Comparison of ENCODE assay signal across 8 mouse cellular contexts in genomic region chr11:71033163-71033761, GRCm38 (mm10). TPM values are rescaled to one million over a fixed set of nuclear protein-coding genes. Genes with fewer than 3 reads are reported as not detected.
DNase-seq lines count a peak whose midpoint lies in the region; ATAC-seq and TF ChIP-seq lines count a peak whose summit lies in the region.

Gene 6330403K07Rik (minus strand): TSS chr11:71033513.

- no peak for DNase-seq in gastrocnemius, adult 2 months
- no peak for DNase-seq in gastrocnemius, postnatal 36 days
- peak; percentile 43 for DNase-seq in adrenal gland, postnatal 10 days
- DNase-seq in hindbrain, embryonic 14.5 days (ENCODE audit: low spot score), result peak; percentile 77
- peak; percentile 63 to 88 for DNase-seq in left cerebral cortex, postnatal 25 days (ENCODE audit: low spot score in 2 of 2)

- ATAC-seq in hindbrain, embryonic 14.5 days (ENCODE audit: low FRiP score), result peak; percentile 94
- peak; percentile 98 for ATAC-seq in midbrain, embryonic 13.5 days

- 2% methylated on average over 31 of the region's 31 CpGs for WGBS in hindbrain, embryonic 14.5 days
- whole genome bisulfite sequencing in midbrain, embryonic 13.5 days, result under 1% methylated on average over 29 of the region's 31 CpGs

- TF ChIP-seq POLR2A in embryonic fibroblast, embryonic 13.5 days (IDR thresholded peaks at IDR 0.05; ENCODE audit: low read depth, low read length), result peak; percentile 63
- no peak for TF ChIP-seq POLR2A in testis, adult 2 months (IDR thresholded peaks at IDR 0.05; ENCODE audit: control insufficient read depth, low read depth, low read length)

- H3K9ac ChIP-seq in hindbrain, embryonic 14.5 days, result peak within 1 kb of the TSS; percentile 99
- H3K9ac ChIP-seq in midbrain, embryonic 13.5 days (replicated peaks), result peak within 1 kb of the TSS; percentile 97

- H3K27ac ChIP-seq in gastrocnemius, adult 2 months, result no peak within 1 kb of the TSS
- no peak within 1 kb of the TSS for H3K27ac ChIP-seq in embryonic fibroblast, embryonic 13.5 days (ENCODE audit: insufficient read depth, low read length)
- peak within 1 kb of the TSS; percentile 98 for H3K27ac ChIP-seq in hindbrain, embryonic 14.5 days
- peak within 1 kb of the TSS; percentile 98 for H3K27ac ChIP-seq in midbrain, embryonic 13.5 days
- no peak within 1 kb of the TSS for H3K27ac ChIP-seq in testis, adult 2 months (ENCODE audit: control insufficient read depth, insufficient read depth, low read depth, low read length)

- no peaks in the 10 kb centered on the region for H3K27me3 ChIP-seq in hindbrain, embryonic 14.5 days (ENCODE audit: control insufficient read depth, insufficient read depth, low read length)
- no peaks in the 10 kb centered on the region for H3K27me3 ChIP-seq in midbrain, embryonic 13.5 days
- H3K27me3 ChIP-seq in testis, adult 2 months (ENCODE audit: control insufficient read depth, insufficient read depth, low read length), result no peaks in the 10 kb centered on the region

- no peak for TF ChIP-seq CTCF in gastrocnemius, adult 2 months (IDR thresholded peaks at IDR 0.05)
- no peak for TF ChIP-seq CTCF in embryonic fibroblast, embryonic 13.5 days (IDR thresholded peaks at IDR 0.05; ENCODE audit: borderline replicate concordance, insufficient read depth, low read length)
- no peak for TF ChIP-seq CTCF in testis, adult 2 months (IDR thresholded peaks at IDR 0.05; ENCODE audit: control insufficient read depth, insufficient read depth, insufficient replicate concordance, low read depth, low read length)

- peak within 1 kb of the TSS; percentile 62 for H3K4me3 ChIP-seq in gastrocnemius, adult 2 months
- H3K4me3 ChIP-seq in embryonic fibroblast, embryonic 13.5 days (ENCODE audit: insufficient read depth, low read length), result peak within 1 kb of the TSS; percentile 21
- peak within 1 kb of the TSS; percentile 84 for H3K4me3 ChIP-seq in hindbrain, embryonic 14.5 days (replicated peaks; ENCODE audit: low read length)
- H3K4me3 ChIP-seq in midbrain, embryonic 13.5 days (replicated peaks), result peak within 1 kb of the TSS; percentile 72
- peak within 1 kb of the TSS; percentile 54 for H3K4me3 ChIP-seq in testis, adult 2 months (ENCODE audit: control insufficient read depth, low read depth, low read length)

- H3K4me1 ChIP-seq in embryonic fibroblast, embryonic 13.5 days (ENCODE audit: control insufficient read depth, insufficient read depth, low read length), result no peaks in the 10 kb centered on the region
- peaks cover 17% of the 10 kb centered on the region for H3K4me1 ChIP-seq in hindbrain, embryonic 14.5 days (replicated peaks; ENCODE audit: control insufficient read depth, insufficient read depth, low read length)
- H3K4me1 ChIP-seq in midbrain, embryonic 13.5 days (replicated peaks), result peaks cover 35% of the 10 kb centered on the region
- H3K4me1 ChIP-seq in testis, adult 2 months (ENCODE audit: control insufficient read depth, insufficient read depth, low read length), result peaks cover 7% of the 10 kb centered on the region

- H3K36me3 ChIP-seq in hindbrain, embryonic 14.5 days (replicated peaks; ENCODE audit: control insufficient read depth, insufficient read depth), result peaks cover 1% of the 10 kb centered on the region; the same call in 1 of the 2 replicates
- H3K36me3 ChIP-seq in midbrain, embryonic 13.5 days, result peaks cover under 1% of the 10 kb centered on the region
- no peaks in the 10 kb centered on the region for H3K36me3 ChIP-seq in testis, adult 2 months (ENCODE audit: control insufficient read depth, insufficient read depth, low read length)

- H3K9me3 ChIP-seq in hindbrain, embryonic 14.5 days (ENCODE audit: control insufficient read depth, low read length), result no peaks in the 10 kb centered on the region
- H3K9me3 ChIP-seq in midbrain, embryonic 13.5 days, result no peaks in the 10 kb centered on the region

- intact Hi-C loops in gastrocnemius, adult 2 months (cut with DNase I), result no loop called here
- intact Hi-C loops in gastrocnemius, postnatal 36 days (cut with DNase I), result no loop called here
- intact Hi-C loops in left cerebral cortex, postnatal 25 days (cut with DNase I), result no loop called here

- peak within 1 kb of the TSS; percentile 85 for H3K4me2 ChIP-seq in hindbrain, embryonic 14.5 days (replicated peaks)
- H3K4me2 ChIP-seq in midbrain, embryonic 13.5 days (replicated peaks), result peak within 1 kb of the TSS; percentile 77

RNA-seq across cellular contexts. Expression of gene 6330403K07Rik, which starts in this region (rescaled TPM):
- under 1 TPM in 1 of 2 experiments, not detected in 1; 0.36 TPM for total RNA-seq in gastrocnemius, adult 2 months (2021)
- under 1 TPM in 1 of 2 experiments, not detected in 1; 0.17 TPM for total RNA-seq in gastrocnemius, postnatal 36 days (2021)
- total RNA-seq in adrenal gland, postnatal 10 days (2021), result 10 to 100 TPM in 1 of 2 experiments, 1 to 10 TPM in 1; 9.7 to 19.9 TPM
- polyA plus RNA-seq in embryonic fibroblast, embryonic 13.5 days (2011; ENCODE audit: insufficient read length, low read depth, missing spikeins), result 5.8 and 17.6 TPM in 2 replicates
- polyA plus RNA-seq in hindbrain, embryonic 14.5 days (2014; fragmentation: Nextera tagmentation; extraction: Ambion mirVana), result 298 and 315 TPM in 2 replicates
- total RNA-seq in left cerebral cortex, postnatal 25 days (2021), result 100 to 1,000 TPM; 227 to 230 TPM
- 607 and 620 TPM in 2 replicates for polyA plus RNA-seq in midbrain, embryonic 13.5 days (2015; fragmentation: Nextera tagmentation; extraction: Ambion mirVana)
- polyA plus RNA-seq in testis, adult 2 months (2012; rRNA removed), result 0.24 TPM in 1 of 2 replicates, not detected in the other

Comparison
In these comparisons a context has a peak if more than half of its experiments do, and no peak if none do; other contexts are left out.
1. RNA of gene 6330403K07Rik (total RNA-seq): 227 to 230 TPM in left cerebral cortex, postnatal 25 days; 9.7 to 19.9 TPM in adrenal gland, postnatal 10 days, 0.36 TPM in gastrocnemius, adult 2 months and 0.17 TPM in gastrocnemius, postnatal 36 days; every median in the first group is over 10 times any median in the second.
2. DNase-seq: peak in adrenal gland, postnatal 10 days (single experiment), hindbrain, embryonic 14.5 days (single experiment) and left cerebral cortex, postnatal 25 days (2 of 2); none in gastrocnemius, adult 2 months (single experiment) and gastrocnemius, postnatal 36 days (0 of 2).
3. H3K27ac ChIP-seq: peak in hindbrain, embryonic 14.5 days (single experiment) and midbrain, embryonic 13.5 days (single experiment); none in gastrocnemius, adult 2 months (single experiment), embryonic fibroblast, embryonic 13.5 days (single experiment) and testis, adult 2 months (single experiment).
4. H3K4me3 ChIP-seq: peak in every context shown above with its lines; median percentile 84 in hindbrain, embryonic 14.5 days; 72 in midbrain, embryonic 13.5 days; 62 in gastrocnemius, adult 2 months; 54 in testis, adult 2 months; 21 in embryonic fibroblast, embryonic 13.5 days.